Mouse (Mus musculus): Measurements from ENCODE around the gene Atp5e. TPM values are rescaled to one million over a fixed set of nuclear protein-coding genes. Genes with fewer than 3 reads are reported as not detected.

Atp5e gene
- total RNA-seq (2015): 546 and 547 TPM in 2 replicates
- 250 and 276 TPM in 2 replicates for total RNA-seq (2017)

DNA sequence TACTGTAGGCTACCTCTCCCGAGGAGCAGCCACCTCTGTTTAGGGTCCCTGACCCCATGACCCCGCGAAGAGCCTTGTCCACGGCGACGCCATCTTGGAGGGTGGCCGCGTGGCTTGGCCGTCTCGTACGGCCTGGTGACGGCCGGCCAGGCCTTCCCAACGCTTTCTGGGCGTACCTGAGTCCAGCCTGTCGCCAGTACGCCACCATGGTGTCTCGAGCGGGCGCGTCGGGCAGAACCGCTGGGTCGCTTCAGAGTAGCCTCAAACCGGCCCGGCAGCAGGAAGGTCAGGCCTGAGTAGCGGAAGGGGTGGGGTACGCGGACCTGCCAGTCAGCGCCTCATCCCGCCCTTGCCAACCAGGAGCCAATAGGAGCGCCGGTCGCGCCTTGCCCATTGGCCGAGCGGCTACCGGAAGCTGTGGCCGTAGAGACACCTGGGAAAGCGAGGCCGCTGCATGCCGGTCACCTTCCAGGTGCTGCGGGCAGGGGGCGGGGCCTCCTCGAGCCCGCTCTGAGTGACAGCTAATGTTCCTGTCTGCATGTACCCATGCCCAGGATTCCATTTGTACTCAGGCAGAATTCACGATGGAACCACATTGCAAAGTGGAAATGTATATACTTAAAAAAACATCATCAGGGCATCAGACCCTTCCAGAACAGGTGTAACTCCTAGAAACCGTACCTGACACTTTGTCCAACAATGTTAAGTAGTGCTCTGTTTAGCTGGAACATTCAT lies at the start of gene Atp5e:
TSS of gene Atp5e (minus strand) at position 317 of the 735 bp plus-strand sequence.
- ATAC-seq (replicated peaks; ENCODE audit: poor library complexity): peak; percentile 96

DNA sequence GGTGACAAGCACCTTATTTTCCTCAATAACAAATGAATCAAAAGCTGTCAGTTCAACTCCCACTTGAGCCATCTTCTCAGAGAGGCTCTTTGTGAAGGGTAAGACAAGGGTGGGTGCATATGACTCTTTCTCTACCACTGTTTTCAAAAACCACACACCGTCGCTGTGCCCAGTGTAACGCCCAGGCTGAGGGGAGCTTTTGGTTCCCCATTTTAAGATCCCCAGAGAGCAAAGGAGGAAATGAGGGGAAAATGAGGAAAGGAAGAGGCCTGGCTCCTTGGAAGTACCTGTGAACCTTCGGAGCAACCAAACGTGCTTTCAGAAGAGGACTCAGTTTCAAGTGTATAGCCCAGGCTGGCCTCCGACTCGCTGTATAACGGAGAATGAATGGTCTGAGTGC lies 45.9 kb upstream of the Atp5e start:
- peak; percentile 82 for ATAC-seq (replicated peaks; ENCODE audit: poor library complexity)

DNA sequence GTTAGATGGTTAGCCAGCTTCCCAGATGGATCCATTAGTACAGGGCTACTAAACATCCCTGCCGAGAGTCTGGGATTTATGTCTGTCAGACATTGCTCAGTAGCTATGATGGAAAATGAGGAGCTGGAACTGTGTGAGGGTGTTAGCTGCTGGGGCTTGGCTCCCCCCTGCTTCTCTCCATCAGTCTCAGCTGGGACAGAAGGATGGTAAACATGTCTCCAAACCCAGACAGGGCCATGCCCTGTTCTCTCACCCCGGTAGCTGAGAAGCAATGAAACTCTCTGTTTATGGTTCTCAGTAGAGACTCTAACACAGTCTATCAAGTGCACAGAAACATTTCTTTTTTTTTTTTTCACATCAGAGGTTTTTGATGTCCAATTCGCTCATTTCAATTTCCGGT lies 44.1 kb upstream of the Atp5e start:
- ATAC-seq (replicated peaks; ENCODE audit: poor library complexity): no peak

DNA sequence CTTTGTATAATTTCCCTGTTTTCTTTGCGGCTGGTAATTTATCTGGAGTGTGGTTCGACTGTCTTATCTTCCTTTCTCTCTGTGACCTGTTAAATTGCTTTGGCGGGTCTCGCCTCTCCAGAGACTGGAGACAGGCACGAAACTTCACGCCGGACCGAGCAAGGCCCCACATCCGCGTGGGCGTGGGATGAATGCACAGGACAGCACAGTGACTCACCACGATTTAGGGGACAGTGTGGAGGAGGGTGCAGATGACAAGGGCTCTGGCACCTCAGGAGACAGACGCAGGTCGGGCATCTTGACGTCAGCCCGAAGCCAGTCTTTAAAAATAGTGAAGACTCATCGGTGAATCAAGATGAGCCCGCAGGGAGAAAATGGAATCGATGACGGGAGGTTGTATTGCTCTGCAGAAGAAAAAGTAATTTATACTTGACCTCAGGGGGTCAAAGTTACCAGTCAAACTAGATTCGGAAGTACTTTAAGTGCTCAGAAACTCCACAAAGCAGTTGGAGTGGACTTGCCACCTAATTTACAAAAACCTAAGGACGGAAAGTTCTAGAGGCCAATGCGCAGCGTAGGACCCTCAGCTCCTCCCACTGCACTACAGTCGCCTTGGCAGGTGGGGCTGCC lies 39.0 kb upstream of the Atp5e start:
- no peak for ATAC-seq (replicated peaks; ENCODE audit: poor library complexity)

DNA sequence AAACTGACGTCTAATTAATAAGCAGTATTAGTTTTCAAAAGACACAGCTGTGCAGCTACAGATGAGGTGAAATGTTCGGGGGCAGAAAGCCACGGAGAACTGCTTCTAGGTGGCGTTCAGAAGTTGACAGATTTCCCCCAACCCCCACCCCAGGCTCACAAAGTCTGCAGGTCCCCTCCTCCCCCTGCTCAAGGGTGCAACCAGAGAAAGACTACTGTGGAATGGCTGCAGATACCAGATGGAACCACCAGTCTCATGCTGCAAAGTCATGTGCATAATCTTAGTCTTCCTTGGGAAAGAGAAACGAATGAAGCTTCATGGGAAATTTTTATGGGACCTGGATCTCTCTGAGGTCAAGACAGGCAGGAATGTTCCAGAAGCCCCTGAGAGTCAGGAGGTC lies 38.4 kb upstream of the Atp5e start:
- ATAC-seq (replicated peaks; ENCODE audit: poor library complexity): no peak

GRCm38 (mm10) chr2:174501517-174501916 lies 37.6 kb upstream of the Atp5e start:
- ATAC-seq (replicated peaks; ENCODE audit: poor library complexity): no peak

GRCm38 (mm10) chr2:174500814-174501503 lies 37.1 kb upstream of the Atp5e start:
- ATAC-seq (replicated peaks; ENCODE audit: poor library complexity): no peak

DNA sequence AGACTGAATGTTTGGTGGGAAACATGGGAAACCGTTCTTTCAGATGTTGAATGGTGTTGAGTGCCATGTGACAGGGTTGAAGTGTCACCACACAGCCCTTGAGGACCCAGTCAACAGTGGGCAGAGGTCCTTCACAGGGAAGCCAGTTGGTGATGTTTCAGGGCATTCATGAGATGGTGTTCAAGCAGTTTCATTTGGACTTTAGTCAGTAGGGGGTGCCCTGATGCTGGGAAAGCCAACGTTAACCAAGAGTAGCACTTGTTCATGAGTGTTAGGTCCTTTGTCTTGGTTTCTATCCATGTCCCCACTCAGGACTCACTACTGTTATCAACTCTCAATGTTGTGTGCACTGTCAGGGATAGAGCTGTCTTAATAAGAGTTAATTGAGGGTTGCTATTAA lies 29.0 kb upstream of the Atp5e start:
- peak; percentile 84 for ATAC-seq (replicated peaks; ENCODE audit: poor library complexity)

DNA sequence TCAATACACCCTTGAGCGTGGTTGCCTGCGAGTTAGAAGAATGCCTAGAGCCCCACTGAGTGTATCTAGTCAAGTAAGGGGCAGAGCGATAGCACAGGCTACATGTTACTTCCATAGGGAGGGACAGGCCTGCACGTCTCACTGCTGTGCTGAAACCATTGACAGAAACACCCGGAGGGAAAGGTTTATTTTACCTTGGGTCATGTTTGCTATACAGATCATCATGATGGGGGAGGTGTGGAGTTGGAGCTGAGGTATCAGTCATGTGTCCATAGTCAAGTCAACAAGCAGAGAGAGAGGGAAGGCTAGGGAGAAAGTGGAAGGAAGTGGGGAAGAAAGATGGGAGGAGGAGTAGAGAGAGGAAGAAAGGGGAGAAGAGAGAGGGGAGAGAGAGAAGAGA lies 23.1 kb upstream of the Atp5e start:
- no peak for ATAC-seq (replicated peaks; ENCODE audit: poor library complexity)

- ATAC-seq (replicated peaks; ENCODE audit: poor library complexity): peak; percentile 61
Measured at GRCm38 (mm10) chr2:174478746-174479145, 14.8 kb upstream of the Atp5e start.

- no peak for ATAC-seq (replicated peaks; ENCODE audit: poor library complexity)
Measured at GRCm38 (mm10) chr2:174477543-174478319, 13.8 kb upstream of the Atp5e start.

GRCm38 (mm10) chr2:174473550-174473927 lies 9.6 kb upstream of the Atp5e start:
- ATAC-seq (replicated peaks; ENCODE audit: poor library complexity): no peak

DNA sequence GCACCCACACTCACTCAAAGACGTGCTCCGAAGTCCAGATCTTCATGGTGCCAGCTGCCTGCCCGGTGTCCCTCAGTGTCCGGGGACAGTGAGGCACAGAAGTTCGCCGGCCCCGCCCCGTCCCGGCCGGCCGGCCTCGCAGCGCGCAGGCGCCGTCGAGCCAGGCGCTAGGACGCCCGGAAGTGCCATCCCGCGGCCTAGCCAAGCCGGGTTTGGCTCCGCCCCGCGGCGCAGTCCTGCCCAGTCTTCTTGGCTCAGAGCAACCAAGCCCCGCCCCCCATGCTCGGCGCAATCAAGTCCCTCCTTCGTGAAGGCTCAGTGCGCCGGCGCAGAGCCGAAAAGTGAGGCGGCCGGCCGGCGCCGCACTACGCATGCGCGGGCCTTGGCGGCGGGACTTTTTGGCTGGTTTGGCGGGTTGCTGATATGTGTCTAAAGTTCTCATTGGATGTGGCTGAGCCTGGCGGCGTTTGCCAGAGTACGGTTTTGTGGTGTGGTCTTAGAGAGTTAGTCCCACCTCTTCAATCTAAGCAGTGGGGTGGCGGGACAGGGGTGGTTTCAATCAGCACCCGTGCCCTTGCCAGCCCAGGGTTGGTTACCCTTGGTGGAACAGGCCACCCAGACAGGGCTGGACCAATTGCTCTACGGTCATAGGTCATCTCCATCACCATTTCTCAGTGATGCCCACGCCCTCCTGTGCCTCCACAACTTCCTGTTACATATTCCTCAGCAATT lies 9.1 kb upstream of the Atp5e start, which contains the start of gene Prelid3b:
TSS of gene Prelid3b (minus strand) at position 264 of the 732 bp plus-strand sequence.
- ATAC-seq (replicated peaks; ENCODE audit: poor library complexity): peak; percentile 76

GRCm38 (mm10) chr2:174472407-174472806 lies 8.5 kb upstream of the Atp5e start:
- peak; percentile 23 for ATAC-seq (replicated peaks; ENCODE audit: poor library complexity)

GRCm38 (mm10) chr2:174470786-174471405 lies 7.0 kb upstream of the Atp5e start:
- no peak for ATAC-seq (replicated peaks; ENCODE audit: poor library complexity)

GRCm38 (mm10) chr2:174470333-174470732 lies 6.4 kb upstream of the Atp5e start:
- peak; percentile 48 for ATAC-seq (replicated peaks; ENCODE audit: poor library complexity)

DNA sequence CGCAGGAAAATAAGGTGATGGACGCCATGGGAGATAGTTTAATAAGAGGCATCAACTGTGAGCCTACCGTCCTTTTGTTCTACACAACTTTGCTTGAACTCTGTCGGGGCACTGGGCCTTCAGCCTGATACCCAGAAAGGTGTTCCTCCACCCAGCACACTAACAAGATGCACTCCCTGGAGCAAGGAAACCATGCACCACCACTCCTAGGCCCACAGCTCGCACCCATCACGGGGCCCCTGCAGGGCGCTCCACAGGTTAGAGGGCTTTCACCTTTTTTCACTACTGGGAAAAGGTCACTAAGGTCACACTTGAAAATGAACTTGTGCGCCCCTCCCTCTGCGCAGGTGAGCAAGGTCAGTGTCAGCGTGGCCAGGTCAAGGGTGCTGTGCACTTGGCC lies 535 bp downstream of the Atp5e start:
- peak; percentile 15 for ATAC-seq (replicated peaks; ENCODE audit: poor library complexity)

- peak; percentile 16; the same call in 1 of the 2 replicates for ATAC-seq (replicated peaks; ENCODE audit: poor library complexity)
Measured at GRCm38 (mm10) chr2:174459365-174459764, 4.5 kb downstream of the Atp5e start.

GRCm38 (mm10) chr2:174453681-174454080 lies 10.2 kb downstream of the Atp5e start:
- peak; percentile 96 for ATAC-seq (replicated peaks; ENCODE audit: poor library complexity)

DNA sequence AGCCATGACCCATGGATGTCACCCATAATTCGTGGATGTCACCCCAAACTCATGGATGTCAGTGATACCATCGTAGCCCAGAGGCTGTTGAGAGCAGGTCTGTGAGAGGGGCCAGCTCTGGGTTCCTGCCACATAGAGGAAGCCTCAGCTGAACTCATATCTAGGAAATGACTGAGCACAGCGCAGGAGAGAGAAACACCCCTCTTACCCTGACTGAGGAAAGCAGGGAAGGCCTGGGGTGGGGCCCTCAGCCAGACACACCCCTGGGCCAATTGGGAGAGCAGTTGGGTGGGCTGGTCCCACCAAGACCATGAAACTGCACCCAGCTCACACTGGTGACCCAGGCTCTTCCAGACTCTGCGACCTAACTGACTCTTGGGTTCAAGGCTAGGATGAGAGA lies 13.6 kb downstream of the Atp5e start, which contains the start of gene Tubb1:
TSS of gene Tubb1 (plus strand) at position 343 of the 400 bp plus-strand sequence.
- ATAC-seq (replicated peaks; ENCODE audit: poor library complexity): peak; percentile 20

All from megakaryocyte progenitor cell, adult 5-6 weeks (primary cell).